Mouse (Mus musculus) bone marrow macrophage, adult 2 months (primary cell): ENCODE data around the gene Ecm1. TPM values are rescaled to one million over a fixed set of nuclear protein-coding genes. Genes with fewer than 3 reads are reported as not detected.

ENCODE experiments used
- H3K27ac ChIP-seq: 2 replicates; pipeline ENCODE4 v1.5.1; 2012; ENCODE audit warnings: low read depth, low read length; ENCODE audit not compliant: insufficient read depth
- H3K4me1 ChIP-seq: 2 replicates; pipeline ENCODE4 v1.6.1; 2012; ENCODE audit warnings: low read length; ENCODE audit not compliant: control insufficient read depth, insufficient read depth
- H3K4me3 ChIP-seq: 2 replicates; pipeline ENCODE4 v1.5.1; 2012; ENCODE audit warnings: mild to moderate bottlenecking, low read length, moderate library complexity; ENCODE audit not compliant: insufficient read depth
- CTCF ChIP-seq: IDR thresholded peaks from 2 replicates; pipeline ENCODE4 v1.5.1; 2012; ENCODE audit warnings: low read depth, mild to moderate bottlenecking, low read length, moderate library complexity
- POLR2A ChIP-seq: IDR thresholded peaks from 2 replicates; pipeline ENCODE4 v1.6.1; 2012; ENCODE audit warnings: mild to moderate bottlenecking, low read depth, low read length, borderline replicate concordance
- polyA plus RNA-seq: library from polyadenylated mRNA; stranded (reverse); fragments of >200 nt; gene quantifications from 2 replicates; pipeline ENCODE4 v1.2.4, GENCODE M21; 2012; ENCODE audit not compliant: missing spikeins, insufficient read depth, insufficient read length

The Ecm1 gene
- polyA plus RNA-seq, 1 experiment: 155 TPM

DNA sequence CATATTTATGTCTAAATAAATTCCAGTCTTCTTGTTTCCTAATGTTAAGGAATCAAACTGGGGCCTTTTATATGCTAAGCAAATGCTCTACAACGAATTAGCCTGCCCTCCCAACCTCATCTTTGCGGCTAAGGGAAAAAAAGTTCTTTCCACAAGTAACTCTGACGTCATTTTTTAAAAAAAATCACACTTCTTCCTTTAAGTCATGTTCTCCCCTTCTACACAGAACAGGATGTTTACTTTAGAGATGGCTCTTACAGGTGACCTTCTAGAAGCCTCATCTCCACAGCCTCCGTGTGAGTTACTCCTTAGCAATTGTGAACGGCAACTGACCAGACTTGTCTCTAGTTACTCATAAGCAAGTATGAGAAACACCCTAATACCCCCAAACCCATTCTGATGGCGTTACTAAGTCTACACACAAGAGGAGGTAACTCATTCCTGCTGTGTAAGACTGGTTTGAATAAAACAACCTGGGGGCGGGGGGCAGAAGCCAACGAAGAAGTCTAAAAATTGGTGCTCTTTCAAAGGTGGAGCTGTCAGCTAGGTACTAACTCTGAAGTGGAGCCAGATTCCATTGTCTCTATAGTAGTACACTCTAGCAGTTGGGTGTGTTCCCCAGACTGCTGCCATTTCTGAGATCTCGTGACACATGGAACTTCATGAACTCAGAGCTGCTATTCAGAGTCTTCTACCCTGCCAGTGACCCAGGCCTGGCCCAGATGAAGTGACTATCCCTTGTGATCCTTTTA, 19.3 kb upstream of the Ecm1 start:
- TF ChIP-seq CTCF: no peak
- Histone ChIP-seq H3K4me1 (0 out of 2 replicates have a peak, but pooled peaks cover 6% of the 10 kb centered on the region), H3K27ac (no peak overlapping the region), H3K4me3 (no peak overlapping the region)

DNA sequence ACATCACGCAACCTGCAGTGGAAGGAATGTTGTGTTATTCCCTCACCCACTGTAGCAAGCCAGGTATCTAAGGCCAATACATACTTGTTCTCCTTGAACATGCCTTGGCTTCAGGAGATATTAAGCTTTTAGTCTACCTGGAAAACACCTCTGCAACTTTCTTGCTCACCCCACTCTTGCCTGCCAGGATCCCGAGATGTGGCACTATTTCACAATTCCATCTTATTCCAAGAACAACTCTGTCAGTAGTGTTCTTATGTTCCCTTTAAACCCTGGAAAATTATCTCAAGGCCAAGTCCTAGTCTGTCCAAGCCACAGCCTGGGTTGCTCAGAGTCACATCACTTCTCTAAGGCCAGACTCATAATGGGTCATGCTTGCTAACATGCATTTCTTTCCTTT, 17.4 kb upstream of the Ecm1 start:
- Histone ChIP-seq H3K27ac (no peak overlapping the region), H3K4me1 (peaks cover 19% of the 10 kb centered on the region), H3K4me3 (no peak overlapping the region)
- no peak for TF ChIP-seq CTCF
- TF ChIP-seq POLR2A: no peak

DNA sequence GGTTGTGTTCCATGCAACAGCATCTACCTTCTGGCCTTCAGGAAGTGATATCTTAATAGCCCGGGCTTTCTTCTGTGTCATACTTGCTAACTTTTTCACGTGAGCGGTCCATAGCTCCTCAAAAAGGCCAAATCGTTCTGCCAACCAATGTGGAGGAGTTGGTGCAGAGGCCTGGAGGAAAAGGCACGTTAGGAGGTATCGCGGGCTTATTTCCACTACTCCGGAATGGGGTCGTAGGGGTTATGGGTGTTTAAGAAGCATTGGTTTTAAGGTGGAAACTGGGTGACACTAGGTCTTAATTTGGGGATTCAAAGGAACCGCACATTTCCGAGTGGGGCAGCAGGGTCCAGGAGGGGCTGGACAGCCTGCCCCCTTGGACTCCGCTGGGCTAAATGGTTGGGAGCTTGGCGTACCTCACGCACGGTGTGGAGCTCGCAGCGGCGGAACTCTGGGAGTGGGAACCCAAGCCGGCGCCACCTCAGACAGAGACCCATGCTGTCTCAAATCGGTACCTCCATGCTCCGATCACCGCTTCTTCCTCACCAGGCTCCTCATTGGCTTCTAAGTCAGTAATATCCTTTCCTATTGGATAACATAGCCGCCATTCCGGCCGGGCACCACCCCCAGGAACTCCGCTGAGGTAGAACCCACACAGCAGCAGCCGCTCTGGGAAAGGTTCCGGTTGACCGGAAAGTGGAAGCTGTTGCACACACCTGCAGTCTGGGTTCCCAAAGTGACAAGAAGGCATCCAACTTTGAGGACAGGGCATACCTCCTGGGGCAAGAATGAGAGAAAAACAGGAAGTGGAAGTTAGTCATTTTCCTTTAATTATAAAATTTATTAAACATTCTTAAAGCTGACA, 15.2 kb upstream of the Ecm1 start:
- Histone ChIP-seq H3K4me1 (peaks cover 21% of the 10 kb centered on the region), H3K27ac (peak overlapping the region; percentile 14), H3K4me3 (peak overlapping the region; percentile 75)
- TF ChIP-seq POLR2A: 0 out of 2 replicates have a peak, but pooled peaks have one; percentile 11
- TF ChIP-seq CTCF: no peak

DNA sequence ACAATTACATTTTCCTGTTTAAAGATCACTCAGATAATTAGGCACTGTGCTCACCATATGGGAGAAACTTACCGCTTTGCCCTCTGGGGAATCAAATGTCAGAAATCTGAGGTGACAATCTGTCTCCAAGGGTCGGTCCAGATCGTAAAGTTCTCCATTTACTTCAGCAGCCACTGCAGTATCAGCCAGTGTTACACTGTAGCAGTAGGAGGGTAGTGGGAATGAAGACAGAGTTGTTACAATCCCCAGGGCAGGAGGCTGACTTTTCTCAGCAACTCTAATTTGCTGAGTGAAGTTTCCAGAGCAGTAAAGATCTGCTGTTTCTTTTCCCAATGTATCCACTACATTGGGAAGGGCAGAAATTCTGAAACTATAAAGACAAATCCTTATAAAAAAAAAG, 13.6 kb upstream of the Ecm1 start:
- peaks cover 18% of the 10 kb centered on the region for H3K4me1 ChIP-seq
- TF ChIP-seq CTCF (no peak), POLR2A (no peak)
- H3K4me3 ChIP-seq: no peak overlapping the region
- H3K27ac ChIP-seq: no peak overlapping the region

DNA sequence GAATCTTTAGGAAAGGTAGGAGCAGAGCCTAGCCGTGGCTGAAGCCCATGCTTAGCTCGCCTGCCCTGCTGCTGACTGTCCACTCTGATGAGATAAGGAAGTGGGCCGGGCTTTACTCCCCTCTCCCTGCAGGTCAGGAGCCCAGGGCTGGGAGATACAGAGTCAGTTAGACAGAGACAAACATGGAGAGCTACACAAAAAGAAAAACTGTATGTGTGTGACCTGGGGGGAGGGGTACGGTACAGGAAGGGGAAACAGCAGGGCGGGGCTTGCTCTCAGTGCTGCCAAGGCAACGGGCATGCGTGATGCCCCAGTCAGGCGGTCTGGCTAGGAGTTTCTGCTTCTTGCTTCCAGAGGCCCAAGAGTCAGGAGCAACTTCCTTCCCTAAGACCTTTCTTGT, 1.0 kb upstream of the Ecm1 start:
- Histone ChIP-seq H3K4me3 (peak overlapping the region; percentile 36), H3K27ac (peak overlapping the region; percentile 89), H3K4me1 (peaks cover 34% of the 10 kb centered on the region)
- no peak for TF ChIP-seq POLR2A

DNA sequence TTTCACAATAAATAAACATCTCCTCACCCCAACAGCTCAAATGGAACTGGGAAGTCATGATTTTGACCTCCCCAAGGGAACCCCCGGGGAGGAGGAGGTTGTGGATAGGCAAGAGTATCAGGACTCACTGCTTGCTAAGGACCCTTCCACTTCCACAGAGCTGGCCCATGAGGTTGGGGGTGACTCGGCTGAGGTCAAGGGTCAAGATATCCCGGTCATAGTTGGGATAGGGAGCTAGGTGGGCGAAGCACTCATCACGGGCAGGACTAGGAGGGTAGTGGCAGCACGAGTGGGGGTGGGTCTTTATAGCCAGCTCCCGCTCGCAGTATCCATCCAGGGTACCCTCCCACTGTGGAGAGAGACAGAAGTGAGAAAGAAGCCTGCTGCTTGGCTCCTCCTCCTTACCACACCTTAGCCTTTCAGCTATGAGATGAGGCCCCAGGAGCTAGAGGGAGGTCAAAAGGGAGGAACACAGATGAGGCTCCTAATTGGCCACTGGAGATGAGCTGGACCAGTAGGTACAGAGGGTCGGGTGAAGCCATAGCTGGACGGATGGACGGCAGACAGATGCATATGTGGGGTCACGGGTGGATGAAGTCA, 4.2 kb downstream of the Ecm1 start:
- H3K4me1 ChIP-seq: peaks cover 43% of the 10 kb centered on the region
- no peak for TF ChIP-seq POLR2A
- TF ChIP-seq CTCF: no peak
- no peak overlapping the region for H3K27ac ChIP-seq
- no peak overlapping the region for H3K4me3 ChIP-seq

DNA sequence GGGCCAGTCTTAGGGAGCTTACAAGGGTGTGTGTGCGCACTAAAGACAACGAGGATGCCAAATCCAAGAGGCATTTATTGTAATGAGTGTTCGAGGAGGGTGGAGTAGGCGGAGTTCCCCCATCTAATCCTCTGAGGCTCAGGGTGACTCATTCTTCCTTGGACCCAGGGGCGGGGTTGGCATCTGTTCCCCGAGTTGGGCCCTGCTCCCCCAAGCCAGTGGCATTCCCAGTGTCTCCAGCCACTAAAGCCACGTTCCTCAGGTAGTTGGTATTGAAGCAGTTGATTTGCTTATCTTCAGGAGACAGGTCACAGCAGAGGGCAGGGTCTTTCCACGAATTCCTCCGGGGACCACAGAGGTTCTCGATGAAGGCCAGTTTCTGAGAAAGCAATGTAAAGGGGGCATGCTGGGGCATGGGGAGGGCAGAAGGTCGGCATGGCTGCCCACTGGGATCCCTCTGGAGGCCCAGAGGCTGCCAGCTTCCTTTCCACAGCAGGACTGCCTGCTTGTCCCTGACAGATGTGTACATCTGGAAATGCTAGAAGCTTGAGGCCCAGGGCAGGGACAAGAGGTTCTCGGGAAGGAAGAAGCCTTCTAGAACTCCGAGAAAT, 5.2 kb downstream of the Ecm1 start:
- TF ChIP-seq POLR2A (no peak), CTCF (no peak)
- Histone ChIP-seq H3K27ac (no peak overlapping the region), H3K4me1 (peaks cover 33% of the 10 kb centered on the region), H3K4me3 (no peak overlapping the region)

DNA sequence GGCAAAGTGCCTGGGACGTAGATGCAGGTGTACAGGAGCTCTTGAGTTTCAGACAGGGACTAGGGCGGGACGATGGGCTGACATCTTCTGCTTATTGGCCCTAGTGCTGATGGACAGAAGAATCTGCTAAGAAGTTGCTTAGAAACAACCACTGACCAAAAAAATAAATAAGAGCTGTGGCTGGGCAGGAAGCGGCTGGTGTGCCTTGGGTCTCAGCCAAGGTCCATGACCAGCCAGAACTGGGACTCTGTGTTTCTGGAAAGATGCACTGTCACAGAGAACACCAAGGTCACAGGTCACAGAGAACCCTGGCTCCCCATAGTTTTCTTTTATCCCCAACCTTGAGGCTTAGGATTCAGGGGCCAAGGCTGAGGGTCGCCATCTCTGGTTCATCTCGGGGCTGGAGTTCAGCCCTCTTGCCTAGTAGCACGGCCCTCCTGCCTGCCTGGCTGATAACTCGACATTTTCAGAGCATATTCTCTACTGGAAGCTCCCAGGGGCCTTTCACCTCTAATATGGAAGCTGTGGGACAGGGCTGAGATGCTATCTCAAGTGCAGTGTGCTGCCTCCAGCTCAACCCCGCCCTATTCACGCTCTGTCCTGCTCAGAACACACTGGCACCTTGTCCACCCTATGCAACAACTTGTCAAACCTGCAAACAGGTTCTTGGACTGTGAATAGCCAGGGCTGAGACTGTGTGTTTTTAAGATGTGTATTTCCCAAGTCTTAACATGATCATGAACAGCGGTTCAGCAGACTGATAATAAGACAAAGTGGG, 6.4 kb downstream of the Ecm1 start:
- no peak overlapping the region for H3K4me3 ChIP-seq
- no peak overlapping the region for H3K27ac ChIP-seq
- peaks cover 28% of the 10 kb centered on the region for H3K4me1 ChIP-seq
- TF ChIP-seq POLR2A (no peak), CTCF (no peak)

DNA sequence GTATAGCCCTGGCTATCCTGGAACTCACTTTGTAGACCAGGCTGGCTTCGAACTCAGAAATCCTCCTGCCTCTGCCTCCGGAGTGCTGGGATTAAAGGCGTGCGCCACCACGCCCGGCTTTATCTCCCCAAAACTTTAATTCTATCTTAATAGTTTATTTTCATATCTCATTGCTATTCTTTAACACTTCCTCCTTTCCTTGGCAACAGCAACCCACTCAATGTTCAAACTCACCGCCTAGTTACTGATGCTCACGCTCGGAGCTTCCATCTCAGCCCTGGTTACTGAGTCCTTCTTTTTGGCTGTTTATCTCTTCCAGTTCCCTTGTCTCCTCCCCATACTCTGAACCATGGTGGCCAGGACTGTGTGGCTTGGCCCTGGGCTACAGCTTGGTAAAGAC, 7.1 kb downstream of the Ecm1 start:
- TF ChIP-seq CTCF (no peak), POLR2A (no peak)
- Histone ChIP-seq H3K4me3 (no peak overlapping the region), H3K27ac (no peak overlapping the region), H3K4me1 (peaks cover 28% of the 10 kb centered on the region)
